Mouse (Mus musculus) embryonic facial prominence, embryonic 13.5 days (tissue): ENCODE data around the gene Man2a1. TPM values are rescaled to one million over a fixed set of nuclear protein-coding genes. Genes with fewer than 3 reads are reported as not detected.
A peak's percentile ranks its signal among the peaks of the same experiment; 100 is the strongest.

Experiments used
- ATAC-seq: fragments of 200-750 bp; cut with Nextera tagmentation; 2 replicates; pipeline ENCODE4 v1.8.0; 2017; ENCODE audit warnings: low read depth; ENCODE audit not compliant: insufficient number of reproducible peaks, insufficient read depth, low FRiP score, low TSS enrichment
- H3K27ac ChIP-seq: fragments of 300-500 bp; sonication (generic); 2 replicates; pipeline ENCODE4 v1.5.1; 2015; ENCODE audit warnings: moderate library complexity, mild to moderate bottlenecking, inconsistent platforms
- H3K27me3 ChIP-seq: fragments of 300-500 bp; sonication (generic); 2 replicates; pipeline ENCODE4 v1.6.1; 2015; ENCODE audit warnings: mild to moderate bottlenecking, inconsistent platforms
- H3K36me3 ChIP-seq: fragments of 300-500 bp; sonication (generic); 2 replicates; pipeline ENCODE4 v1.6.1; 2015; ENCODE audit warnings: mild to moderate bottlenecking, inconsistent platforms
- H3K4me1 ChIP-seq: fragments of 300-500 bp; sonication (generic); 2 replicates; pipeline ENCODE4 v1.6.1; 2015; ENCODE audit warnings: inconsistent platforms
- H3K4me2 ChIP-seq: fragments of 300-500 bp; sonication (generic); 2 replicates; pipeline ENCODE4 v1.6.1; 2015; ENCODE audit warnings: moderate library complexity, mild to moderate bottlenecking, inconsistent platforms
- H3K4me3 ChIP-seq: fragments of 300-500 bp; sonication (generic); 2 replicates; pipeline ENCODE4 v1.5.1; 2015; ENCODE audit warnings: mild to moderate bottlenecking, inconsistent platforms
- H3K9ac ChIP-seq: fragments of 300-500 bp; sonication (generic); 2 replicates; pipeline ENCODE4 v1.6.1; 2015; ENCODE audit warnings: mild to moderate bottlenecking, inconsistent platforms
- H3K9me3 ChIP-seq: fragments of 300-500 bp; sonication (generic); 2 replicates; pipeline ENCODE4 v1.6.1; 2016; ENCODE audit warnings: inconsistent platforms
- WGBS: fragments of 180-500 bp; shearing (Covaris S2); methylation state at CpG from one replicate; pipeline ENCODE4 v1.1.7; 2015; ENCODE audit warnings: mixed read lengths; 5-methylcytosine and 5-hydroxymethylcytosine counted together
- polyA plus RNA-seq: library from polyadenylated mRNA; unstranded; fragments of >200 nt; fragmentation: Nextera tagmentation; extraction: Ambion mirVana; gene quantifications from 2 replicates; pipeline ENCODE4 v1.2.1, GENCODE M21; 2015

The Man2a1 gene
- polyA plus RNA-seq, 1 experiment from 2014 or later, result 10.0 TPM

- WGBS, result 71% methylated on average over 8 of the region's 8 CpGs
- H3K4me1 ChIP-seq, result peaks cover 11% of the 10 kb centered on the region
- H3K27ac ChIP-seq, result no peak overlapping the region
- no peak overlapping the region for H3K9ac ChIP-seq
- H3K36me3 ChIP-seq, result no peaks in the 10 kb centered on the region
- no peak for ATAC-seq
- H3K4me3 ChIP-seq, result no peak overlapping the region
- H3K27me3 ChIP-seq, result no peaks in the 10 kb centered on the region; the same call in 1 of the 2 replicates
- H3K4me2 ChIP-seq, result no peak overlapping the region
- H3K9me3 ChIP-seq, result no peaks in the 10 kb centered on the region
Measured at GRCm38 (mm10) chr17:64579696-64580095, 20.8 kb upstream of the Man2a1 start.

GRCm38 (mm10) chr17:64581133-64581532, 19.4 kb upstream of the Man2a1 start:
- Histone ChIP-seq H3K4me3 (no peak overlapping the region), H3K27me3 (no peaks in the 10 kb centered on the region; the same call in 1 of the 2 replicates), H3K9ac (no peak overlapping the region), H3K27ac (no peak overlapping the region), H3K36me3 (no peaks in the 10 kb centered on the region), H3K4me1 (peaks cover 9% of the 10 kb centered on the region), H3K9me3 (no peaks in the 10 kb centered on the region), H3K4me2 (no peak overlapping the region)
- no peak for ATAC-seq
- WGBS, result 86% methylated on average over 6 of the region's 6 CpGs

DNA sequence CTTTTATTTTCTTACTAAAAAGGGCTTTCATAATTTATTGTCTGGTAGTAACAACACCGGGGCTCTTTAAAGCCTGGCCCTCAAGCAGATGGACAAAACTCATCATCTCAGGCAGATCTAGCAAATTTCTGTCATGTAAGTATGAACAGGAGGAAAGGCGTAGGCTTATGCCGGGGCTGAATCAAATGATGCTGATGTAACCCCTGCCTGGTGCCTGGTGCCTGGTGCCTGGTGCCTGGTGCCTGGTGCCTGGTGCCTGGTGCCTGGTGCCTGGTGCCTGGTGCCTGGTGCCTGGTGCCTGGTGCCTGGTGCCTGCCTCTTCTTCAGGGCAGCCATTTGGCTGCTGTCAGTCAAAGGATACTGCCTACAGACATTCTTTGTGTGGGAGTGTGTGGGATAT, 18.6 kb upstream of the Man2a1 start:
- no peaks in the 10 kb centered on the region for H3K9me3 ChIP-seq
- no peak overlapping the region for H3K9ac ChIP-seq
- no peak overlapping the region for H3K27ac ChIP-seq
- H3K4me3 ChIP-seq, result no peak overlapping the region
- no peaks in the 10 kb centered on the region; the same call in 1 of the 2 replicates for H3K27me3 ChIP-seq
- no peaks in the 10 kb centered on the region for H3K36me3 ChIP-seq
- ATAC-seq, result no peak
- peaks cover 9% of the 10 kb centered on the region for H3K4me1 ChIP-seq
- no peak overlapping the region for H3K4me2 ChIP-seq
- WGBS, result 84% methylated on average over 3 of the region's 3 CpGs

DNA sequence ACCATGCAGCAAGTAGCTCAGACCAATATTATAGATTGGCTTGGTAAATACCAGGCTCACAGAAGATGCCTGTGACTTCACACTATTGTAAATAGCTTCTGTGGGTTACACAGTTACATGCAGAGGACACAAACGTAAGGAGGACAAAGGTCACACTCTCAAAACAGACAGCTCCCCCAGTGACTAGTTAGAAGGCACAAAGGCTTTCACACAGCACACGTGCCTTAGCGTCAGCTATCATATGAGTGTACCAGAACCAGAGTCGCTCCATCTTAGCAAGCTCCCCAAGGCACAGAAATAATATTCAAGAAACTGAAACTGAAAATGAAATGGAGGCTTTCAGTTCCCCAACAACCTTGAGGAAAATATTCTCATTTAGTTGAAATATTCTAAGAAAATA, 10.1 kb upstream of the Man2a1 start:
- WGBS, result 44% methylated on average over 4 of the region's 4 CpGs

DNA sequence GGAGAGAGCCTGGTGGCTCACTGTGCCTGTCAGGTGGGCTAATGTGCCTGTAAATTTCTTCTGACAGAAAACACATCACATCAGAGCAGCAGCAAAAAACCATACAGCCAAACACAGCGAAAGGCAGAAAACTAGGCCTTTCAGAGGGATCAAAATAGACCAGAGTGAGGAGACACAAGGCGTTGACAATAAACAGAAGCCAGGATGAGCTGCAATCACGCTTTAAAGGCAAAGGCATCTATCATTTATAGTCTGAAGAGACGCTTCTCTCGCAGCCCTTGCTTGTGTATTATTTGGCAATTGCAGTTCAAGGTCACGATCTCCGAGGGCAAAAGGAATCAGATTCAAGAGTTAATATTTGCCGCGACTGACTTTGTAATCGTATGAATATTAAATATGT, 9.2 kb upstream of the Man2a1 start:
- Histone ChIP-seq H3K4me3 (no peak overlapping the region), H3K9ac (no peak overlapping the region), H3K36me3 (no peaks in the 10 kb centered on the region), H3K4me1 (no peaks in the 10 kb centered on the region), H3K9me3 (no peaks in the 10 kb centered on the region), H3K4me2 (no peak overlapping the region), H3K27ac (no peak overlapping the region), H3K27me3 (no peaks in the 10 kb centered on the region)
- WGBS, result 84% methylated on average over 10 of the region's 10 CpGs
- no peak for ATAC-seq

More for the DNA sequence above, 10.1 kb upstream of the Man2a1 start:
- no peak overlapping the region for H3K4me3 ChIP-seq
- no peaks in the 10 kb centered on the region for H3K4me1 ChIP-seq
- H3K27ac ChIP-seq, result no peak overlapping the region
- no peaks in the 10 kb centered on the region for H3K36me3 ChIP-seq
- no peaks in the 10 kb centered on the region for H3K27me3 ChIP-seq
- H3K4me2 ChIP-seq, result no peak overlapping the region
- H3K9me3 ChIP-seq, result no peaks in the 10 kb centered on the region
- no peak for ATAC-seq
- no peak overlapping the region for H3K9ac ChIP-seq

DNA sequence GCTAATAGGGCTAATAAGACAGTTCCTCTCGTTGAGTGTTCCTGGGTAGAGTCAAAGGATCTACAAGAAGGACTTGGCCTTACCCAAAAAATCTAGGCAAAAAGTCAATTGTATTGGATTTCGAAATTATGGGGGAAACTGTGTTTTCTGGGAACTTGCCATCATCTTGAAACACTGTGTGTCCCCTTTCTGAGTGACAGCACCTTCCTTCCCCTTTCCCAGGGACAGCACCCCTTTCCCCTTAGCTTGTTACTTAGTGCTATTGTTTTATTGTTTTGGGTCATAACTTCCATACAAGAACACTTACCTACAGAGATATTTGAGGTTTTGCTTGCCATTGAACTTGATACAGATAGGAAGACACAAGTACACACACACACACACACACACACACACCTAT, 8.2 kb upstream of the Man2a1 start:
- WGBS, result 84% methylated on average over 2 of the region's 2 CpGs
- no peaks in the 10 kb centered on the region for H3K4me1 ChIP-seq
- no peak overlapping the region for H3K4me2 ChIP-seq
- H3K9me3 ChIP-seq, result no peaks in the 10 kb centered on the region
- no peak for ATAC-seq
- no peak overlapping the region for H3K4me3 ChIP-seq
- H3K27ac ChIP-seq, result no peak overlapping the region
- no peaks in the 10 kb centered on the region for H3K27me3 ChIP-seq
- no peaks in the 10 kb centered on the region for H3K36me3 ChIP-seq
- no peak overlapping the region for H3K9ac ChIP-seq

DNA sequence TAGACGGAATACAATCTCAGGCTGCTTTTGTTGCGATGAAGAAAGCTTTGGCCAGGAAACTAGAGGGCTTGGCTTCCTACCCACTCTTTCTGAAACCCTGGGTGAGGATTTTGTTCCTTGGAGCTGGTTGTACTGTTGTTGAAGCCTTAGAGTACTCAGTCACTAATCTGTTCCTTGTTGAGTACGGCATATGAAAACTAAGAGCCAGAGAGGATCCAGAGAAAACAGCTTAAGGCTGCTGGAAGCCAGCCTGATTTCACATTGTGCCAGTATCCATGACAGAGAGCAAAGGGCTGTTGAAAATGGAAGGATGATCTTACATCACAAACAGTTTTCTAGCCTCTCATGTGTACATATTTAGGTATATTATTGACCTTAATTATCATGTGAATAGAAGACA, 7.7 kb upstream of the Man2a1 start:
- Histone ChIP-seq H3K36me3 (no peaks in the 10 kb centered on the region), H3K4me1 (no peaks in the 10 kb centered on the region), H3K9ac (no peak overlapping the region), H3K4me2 (no peak overlapping the region), H3K27me3 (no peaks in the 10 kb centered on the region), H3K9me3 (no peaks in the 10 kb centered on the region), H3K27ac (no peak overlapping the region), H3K4me3 (no peak overlapping the region)
- WGBS, result 79% methylated on average over 3 of the region's 3 CpGs
- no peak for ATAC-seq

DNA sequence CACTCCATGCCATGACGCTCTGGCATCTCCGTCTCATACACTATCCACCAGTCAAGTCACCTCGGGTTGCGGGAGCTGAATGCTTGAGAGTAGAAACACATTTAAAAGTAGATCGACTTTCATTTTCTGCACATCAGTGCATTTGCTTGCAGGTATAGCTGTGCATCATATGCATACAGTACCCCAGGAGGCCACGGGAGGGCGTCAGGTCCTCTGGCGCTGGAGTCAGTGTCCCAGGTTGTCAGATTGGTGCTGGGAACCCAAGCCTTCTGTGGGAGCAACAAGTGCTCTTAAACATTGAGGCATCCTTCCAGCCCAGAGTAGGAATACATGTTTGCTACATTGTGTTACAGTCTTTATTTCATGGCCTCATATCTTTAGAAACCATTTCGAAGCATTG, 2.8 kb upstream of the Man2a1 start:
- H3K9me3 ChIP-seq, result no peaks in the 10 kb centered on the region
- no peak for ATAC-seq
- H3K27ac ChIP-seq, result no peak overlapping the region
- no peaks in the 10 kb centered on the region for H3K27me3 ChIP-seq
- H3K36me3 ChIP-seq, result no peaks in the 10 kb centered on the region
- no peak overlapping the region for H3K4me2 ChIP-seq
- H3K4me3 ChIP-seq, result no peak overlapping the region
- H3K4me1 ChIP-seq, result peaks cover 14% of the 10 kb centered on the region
- 85% methylated on average over 9 of the region's 9 CpGs for WGBS
- no peak overlapping the region for H3K9ac ChIP-seq

DNA sequence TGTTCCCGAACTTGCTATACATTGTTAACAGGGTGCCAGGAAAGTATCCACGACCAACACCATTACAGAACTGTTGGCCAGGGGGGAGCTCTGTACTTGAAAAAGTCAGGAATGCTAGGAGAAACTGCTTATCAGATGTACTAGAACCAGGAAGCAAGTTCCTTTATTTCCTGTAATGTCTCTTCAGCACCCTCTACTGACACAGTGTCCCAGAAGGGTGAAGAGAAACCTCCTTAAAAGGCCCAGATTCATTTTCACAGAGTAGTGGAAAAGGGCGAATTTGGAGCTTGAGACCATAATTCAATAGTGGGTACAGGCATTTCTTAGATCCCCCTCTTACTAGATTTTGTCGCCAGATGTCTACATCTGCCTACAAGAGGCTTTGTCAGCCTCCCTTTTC, 620 bp upstream of the Man2a1 start:
- Histone ChIP-seq H3K9ac (peak overlapping the region; percentile 92), H3K4me2 (peak overlapping the region; percentile 98), H3K9me3 (no peaks in the 10 kb centered on the region), H3K27ac (peak overlapping the region; percentile 94), H3K4me3 (peak overlapping the region; percentile 88), H3K36me3 (no peaks in the 10 kb centered on the region), H3K4me1 (peaks cover 34% of the 10 kb centered on the region), H3K27me3 (no peaks in the 10 kb centered on the region)
- 29% methylated on average over 4 of the region's 4 CpGs for WGBS
- no peak for ATAC-seq

- H3K4me1 ChIP-seq, result peaks cover 38% of the 10 kb centered on the region
- peak overlapping the region; percentile 98 for H3K4me2 ChIP-seq
- H3K9me3 ChIP-seq, result no peaks in the 10 kb centered on the region
- WGBS, result 0% methylated on average over 72 of the region's 73 CpGs
- H3K9ac ChIP-seq, result peak overlapping the region; percentile 92
- peak overlapping the region; percentile 88 for H3K4me3 ChIP-seq
- H3K27me3 ChIP-seq, result no peaks in the 10 kb centered on the region
- H3K36me3 ChIP-seq, result no peaks in the 10 kb centered on the region
- peak; percentile 38; the same call in 1 of the 2 replicates for ATAC-seq
- peak overlapping the region; percentile 94 for H3K27ac ChIP-seq
Measured at GRCm38 (mm10) chr17:64601091-64601750, 685 bp downstream of the Man2a1 start.

DNA sequence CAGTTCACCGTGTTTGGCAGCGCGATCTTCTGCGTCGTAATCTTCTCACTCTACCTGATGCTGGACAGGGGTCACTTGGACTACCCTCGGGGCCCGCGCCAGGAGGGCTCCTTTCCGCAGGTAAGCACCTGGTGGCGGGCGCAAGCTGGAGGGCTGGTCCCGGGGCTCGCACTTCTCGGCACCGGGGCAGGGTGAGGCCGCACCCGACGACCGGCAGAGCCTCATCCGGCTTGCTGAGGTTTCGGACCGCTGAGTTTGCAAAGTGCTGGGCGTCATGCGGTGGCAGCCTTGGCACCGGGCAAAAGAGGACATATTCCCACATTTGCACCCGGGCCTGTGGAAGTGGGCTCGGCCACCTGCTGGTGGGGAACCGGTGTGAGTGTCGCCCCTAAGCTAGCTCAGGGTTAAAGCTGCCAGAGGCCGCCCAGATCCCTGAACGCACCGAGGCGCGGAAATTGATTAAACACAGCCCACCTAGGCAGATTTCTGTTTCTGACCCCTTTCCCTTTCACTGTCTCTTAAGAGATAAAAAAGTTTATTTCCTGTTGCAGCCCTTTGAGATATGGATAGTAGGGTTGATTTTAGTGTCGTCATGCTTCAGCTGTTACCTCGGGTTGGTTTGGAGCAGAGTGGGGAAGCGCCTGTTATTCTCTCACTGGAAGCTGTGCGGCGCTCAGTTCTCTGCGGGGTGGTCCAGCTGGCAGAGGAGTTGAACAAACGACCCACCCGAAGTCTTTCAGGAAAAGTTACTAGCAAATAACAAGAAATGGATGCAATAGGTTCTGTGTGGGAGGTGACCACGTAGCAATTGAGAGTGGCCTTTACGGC, 1.4 kb downstream of the Man2a1 start:
- H3K9me3 ChIP-seq, result no peaks in the 10 kb centered on the region
- H3K4me3 ChIP-seq, result peak overlapping the region; percentile 88
- peak overlapping the region; percentile 92 for H3K9ac ChIP-seq
- no peaks in the 10 kb centered on the region for H3K27me3 ChIP-seq
- no peaks in the 10 kb centered on the region for H3K36me3 ChIP-seq
- H3K4me2 ChIP-seq, result peak overlapping the region; percentile 98
- peak overlapping the region; percentile 94; the same call in 1 of the 2 replicates for H3K27ac ChIP-seq
- H3K4me1 ChIP-seq, result peaks cover 38% of the 10 kb centered on the region
- ATAC-seq, result peak; percentile 15; the same call in 1 of the 2 replicates
- WGBS, result under 1% methylated on average over 44 of the region's 44 CpGs

GRCm38 (mm10) chr17:64603134-64603533, 2.6 kb downstream of the Man2a1 start:
- Histone ChIP-seq H3K9ac (peak overlapping the region; percentile 92; the same call in 1 of the 2 replicates), H3K27ac (no peak overlapping the region)
- WGBS, result 51% methylated on average over 9 of the region's 9 CpGs

More at GRCm38 (mm10) chr17:64603134-64603533, 2.6 kb downstream of the Man2a1 start:
- no peaks in the 10 kb centered on the region for H3K36me3 ChIP-seq
- H3K4me1 ChIP-seq, result peaks cover 38% of the 10 kb centered on the region
- H3K27me3 ChIP-seq, result no peaks in the 10 kb centered on the region
- no peaks in the 10 kb centered on the region for H3K9me3 ChIP-seq
- H3K4me2 ChIP-seq, result peak overlapping the region; percentile 98
- ATAC-seq, result no peak
- peak overlapping the region; percentile 88 for H3K4me3 ChIP-seq
